Mouse (Mus musculus): ENCODE measurements around the gene Ttll7.

Gene Ttll7

GRCm38 (mm10) chr3:146913107-146913506 lies 60.9 kb downstream of the Ttll7 start:
- DNase-seq (ENCODE audit: low spot score in 2 of 2) = no peak

GRCm38 (mm10) chr3:146914798-146915197 lies 62.6 kb downstream of the Ttll7 start:
- peak; percentile 83 to 91 for DNase-seq (ENCODE audit: low spot score in 2 of 2)

GRCm38 (mm10) chr3:146917891-146918290 lies 65.7 kb downstream of the Ttll7 start:
- no peak for DNase-seq (ENCODE audit: low spot score in 2 of 2)

- DNase-seq (ENCODE audit: low spot score in 2 of 2) = peak; percentile 71 to 77
Observed at GRCm38 (mm10) chr3:146918323-146918722, 66.2 kb downstream of the Ttll7 start.

GRCm38 (mm10) chr3:146927311-146928015 lies 75.3 kb downstream of the Ttll7 start:
- no peak for DNase-seq (ENCODE audit: low spot score in 2 of 2)

GRCm38 (mm10) chr3:146928141-146928540 lies 76.0 kb downstream of the Ttll7 start:
- no peak for DNase-seq (ENCODE audit: low spot score in 2 of 2)

- DNase-seq (ENCODE audit: low spot score in 2 of 2) = no peak
Observed at GRCm38 (mm10) chr3:146929011-146929410, 76.8 kb downstream of the Ttll7 start.

- DNase-seq (ENCODE audit: low spot score in 2 of 2) = no peak
Observed at GRCm38 (mm10) chr3:146931190-146931589, 79.0 kb downstream of the Ttll7 start.

GRCm38 (mm10) chr3:146932506-146932905 lies 80.3 kb downstream of the Ttll7 start:
- no peak for DNase-seq (ENCODE audit: low spot score in 2 of 2)

GRCm38 (mm10) chr3:146936888-146937287 lies 84.7 kb downstream of the Ttll7 start:
- DNase-seq (ENCODE audit: low spot score in 2 of 2) = no peak

GRCm38 (mm10) chr3:146939391-146940250 lies 87.5 kb downstream of the Ttll7 start:
- DNase-seq (ENCODE audit: low spot score in 2 of 2) = peak; percentile 27 to 41

GRCm38 (mm10) chr3:146943101-146943500 lies 90.9 kb downstream of the Ttll7 start:
- no peak for DNase-seq (ENCODE audit: low spot score in 2 of 2)

GRCm38 (mm10) chr3:146945342-146945741 lies 93.2 kb downstream of the Ttll7 start:
- DNase-seq (ENCODE audit: low spot score in 2 of 2) = no peak

GRCm38 (mm10) chr3:146945887-146946286 lies 93.7 kb downstream of the Ttll7 start:
- DNase-seq (ENCODE audit: low spot score in 2 of 2) = peak; percentile 72 to 75

GRCm38 (mm10) chr3:146946641-146947040 lies 94.5 kb downstream of the Ttll7 start:
- DNase-seq (ENCODE audit: low spot score in 2 of 2) = no peak

GRCm38 (mm10) chr3:146956792-146957191 lies 104.6 kb downstream of the Ttll7 start:
- peak; percentile 32 to 49 for DNase-seq (ENCODE audit: low spot score in 2 of 2)

GRCm38 (mm10) chr3:146962838-146963237 lies 110.7 kb downstream of the Ttll7 start:
- no peak for DNase-seq (ENCODE audit: low spot score in 2 of 2)

GRCm38 (mm10) chr3:146964384-146964783 lies 112.2 kb downstream of the Ttll7 start:
- DNase-seq (ENCODE audit: low spot score in 2 of 2) = no peak

GRCm38 (mm10) chr3:146967242-146967641 lies 115.1 kb downstream of the Ttll7 start:
- DNase-seq (ENCODE audit: low spot score in 2 of 2) = no peak

GRCm38 (mm10) chr3:146967834-146968233 lies 115.7 kb downstream of the Ttll7 start:
- DNase-seq (ENCODE audit: low spot score in 2 of 2) = no peak

- no peak for DNase-seq (ENCODE audit: low spot score in 2 of 2)
Observed at GRCm38 (mm10) chr3:146978272-146978671, 126.1 kb downstream of the Ttll7 start.

- peak; percentile 71 to 75 for DNase-seq (ENCODE audit: low spot score in 2 of 2)
Observed at GRCm38 (mm10) chr3:146993834-146994669, 141.9 kb downstream of the Ttll7 start.
